Comparison of ENCODE assay signal across 18 mouse cellular contexts in the genomic region with DNA sequence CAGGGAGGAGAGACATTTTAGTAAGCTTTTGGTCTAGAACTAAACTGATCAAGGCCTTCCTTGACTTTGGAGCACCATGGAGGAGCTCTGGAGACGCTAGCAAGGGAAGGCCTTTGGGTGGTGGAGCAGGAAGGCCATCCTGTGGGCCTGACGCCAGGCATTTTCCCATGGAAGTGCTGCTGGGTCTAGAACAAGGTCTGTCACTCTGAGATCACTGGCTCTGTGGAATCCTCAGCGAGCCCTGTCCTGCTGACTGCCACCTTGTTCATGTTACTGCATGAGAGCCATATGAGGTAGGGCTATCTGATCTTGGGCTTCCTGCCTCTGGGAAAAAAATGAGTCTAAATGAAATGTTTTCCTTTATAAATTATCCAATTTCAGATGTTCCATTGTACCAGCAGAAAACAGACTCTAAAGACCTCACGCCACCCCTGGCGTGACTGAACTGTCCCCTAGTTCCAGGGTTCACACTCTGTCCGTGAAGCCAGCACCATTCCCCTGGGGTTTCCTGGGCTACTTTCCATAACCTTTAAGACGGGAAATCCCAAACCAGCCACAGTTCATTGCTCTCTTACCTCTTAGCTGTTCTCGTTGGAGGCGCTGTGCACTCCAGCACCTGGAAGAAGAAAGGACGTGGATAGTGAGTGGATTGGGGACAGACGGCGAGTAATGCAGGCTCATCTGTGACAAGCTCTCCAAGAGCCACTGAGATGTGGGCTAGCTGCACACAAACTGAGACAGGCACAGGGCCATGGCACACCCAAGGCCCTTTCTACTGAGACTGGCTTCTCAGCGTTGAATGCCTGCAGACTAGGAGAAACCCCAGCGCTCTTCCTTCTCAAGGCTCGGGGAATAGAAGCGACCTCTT. TPM values are rescaled to one million over a fixed set of nuclear protein-coding genes. Genes with fewer than 3 reads are reported as not detected.
DNase-seq lines count a peak whose midpoint lies in the region; ATAC-seq lines count a peak whose summit lies in the region.
"Had no signal": no experiment of that assay in that cellular context is flagged by ENCODE, and none has a peak within 500 bp of the region (broad histone marks: within the 10 kb centered on the region; RNA-seq: fewer than 3 reads in every experiment).

No protein-coding gene starts in this region.

- 81% methylated on average over 16 of the region's 16 CpGs for WGBS in heart, embryonic 10.5 days
- WGBS in midbrain, embryonic 13.5 days: 86% methylated on average over 16 of the region's 16 CpGs

- no peak overlapping the region for H3K9ac ChIP-seq in midbrain, embryonic 13.5 days (replicated peaks)
- H3K9ac ChIP-seq: limb, embryonic 13.5 days; lung, embryonic 15.5 days had no signal

- no peak for ATAC-seq in midbrain, embryonic 13.5 days
- ATAC-seq: hindbrain, postnatal 0 days; midbrain, embryonic 16.5 days had no signal

- DNase-seq in heart, adult 18-20 months: peak; percentile 82 to 87
- DNase-seq in heart, embryonic 10.5 days (ENCODE audit: low spot score): no peak
- DNase-seq in MN1 (ENCODE audit: low spot score): peak; percentile 55
- peak; percentile 50 to 52 for DNase-seq in gastrocnemius, adult 8-10 months (ENCODE audit: low spot score in 2 of 2)
- peak; percentile 88 for DNase-seq in kidney, adult 9 months
- DNase-seq in ovary, adult 18-20 months (ENCODE audit: low spot score): no peak
- no peak for DNase-seq in frontal cortex, adult 2 months (ENCODE audit: extremely low spot score in 1 of 2, low spot score in 1 of 2)
- DNase-seq: cerebellum, adult 9-10 months; layer of hippocampus, adult 9-11 months; thymus, postnatal 36 days had no signal

- no peaks in the 10 kb centered on the region for H3K27me3 ChIP-seq in heart, embryonic 10.5 days (ENCODE audit: insufficient read depth, poor library complexity, severe bottlenecking)
- H3K27me3 ChIP-seq in midbrain, embryonic 13.5 days: no peaks in the 10 kb centered on the region
- H3K27me3 ChIP-seq: limb, embryonic 13.5 days; lung, embryonic 15.5 days had no signal

- H3K27ac ChIP-seq in heart, embryonic 10.5 days: no peak overlapping the region
- H3K27ac ChIP-seq in midbrain, embryonic 13.5 days: no peak overlapping the region
- H3K27ac ChIP-seq: forebrain, embryonic 10.5 days; hindbrain, postnatal 0 days; limb, embryonic 13.5 days; lung, embryonic 15.5 days had no signal

- H3K4me2 ChIP-seq in midbrain, embryonic 13.5 days (replicated peaks): no peak overlapping the region
- H3K4me2 ChIP-seq: limb, embryonic 13.5 days; lung, embryonic 15.5 days had no signal

- H3K4me3 ChIP-seq in heart, embryonic 10.5 days: no peak overlapping the region
- no peak overlapping the region for H3K4me3 ChIP-seq in midbrain, embryonic 13.5 days (replicated peaks)
- H3K4me3 ChIP-seq: forebrain, embryonic 10.5 days; limb, embryonic 13.5 days; lung, embryonic 15.5 days had no signal

- no peaks in the 10 kb centered on the region for H3K36me3 ChIP-seq in heart, embryonic 10.5 days
- no peaks in the 10 kb centered on the region for H3K36me3 ChIP-seq in midbrain, embryonic 13.5 days
- H3K36me3 ChIP-seq: forebrain, embryonic 10.5 days; limb, embryonic 13.5 days; lung, embryonic 15.5 days had no signal

- H3K4me1 ChIP-seq in heart, embryonic 10.5 days: no peaks in the 10 kb centered on the region; the same call in 1 of the 2 replicates
- H3K4me1 ChIP-seq in midbrain, embryonic 13.5 days (replicated peaks): no peaks in the 10 kb centered on the region
- H3K4me1 ChIP-seq: limb, embryonic 13.5 days had no signal

- H3K9me3 ChIP-seq in heart, embryonic 10.5 days: no peaks in the 10 kb centered on the region
- no peaks in the 10 kb centered on the region for H3K9me3 ChIP-seq in midbrain, embryonic 13.5 days
- H3K9me3 ChIP-seq: forebrain, embryonic 10.5 days; limb, embryonic 13.5 days; lung, embryonic 15.5 days had no signal

RNA-seq across cellular contexts. Expression of a gene that starts 40.2 kb away (rescaled TPM):
- total RNA-seq in heart, adult 18-20 months (2021): under 1 TPM in 1 of 2 experiments, not detected in 1; 0.30 TPM
- polyA plus RNA-seq in heart, embryonic 10.5 days (2016; fragmentation: Nextera tagmentation; extraction: Ambion mirVana): not detected in 2 replicates
- under 1 TPM in 2 of 4 experiments, not detected in 2; 0.34 to 0.48 TPM for total RNA-seq in gastrocnemius, adult 8-10 months (2022)
- polyA plus RNA-seq in midbrain, embryonic 13.5 days (2015; fragmentation: Nextera tagmentation; extraction: Ambion mirVana): not detected in 2 replicates
- polyA plus RNA-seq in frontal cortex, adult 2 months (2012; rRNA removed): 0.64 and 1.3 TPM in 2 replicates
- total RNA-seq: hindbrain, postnatal 0 days had no signal
- polyA plus RNA-seq: embryonic facial prominence, embryonic 11.5 days; forebrain, embryonic 10.5 days; hindbrain, postnatal 0 days; midbrain, embryonic 16.5 days; neural tube, embryonic 14.5 days had no signal

RNA-seq across cellular contexts. Expression of a gene that starts 43.4 kb away (rescaled TPM):
- total RNA-seq in heart, adult 18-20 months (2021): 10 to 100 TPM; 18.7 to 23.9 TPM
- 7.9 TPM in 2 replicates for polyA plus RNA-seq in heart, embryonic 10.5 days (2016; fragmentation: Nextera tagmentation; extraction: Ambion mirVana)
- total RNA-seq in gastrocnemius, adult 8-10 months (2022): 1 to 10 TPM; 3.2 to 5.8 (median 4.4) TPM
- polyA plus RNA-seq in midbrain, embryonic 13.5 days (2015; fragmentation: Nextera tagmentation; extraction: Ambion mirVana): 1.5 and 2.0 TPM in 2 replicates
- polyA plus RNA-seq in frontal cortex, adult 2 months (2012; rRNA removed): 11.8 and 14.1 TPM in 2 replicates

RNA-seq across cellular contexts. Expression of a gene that starts 45.8 kb away (rescaled TPM):
- total RNA-seq in heart, adult 18-20 months (2021): 1 to 10 TPM; 2.5 to 2.6 TPM
- polyA plus RNA-seq in heart, embryonic 10.5 days (2016; fragmentation: Nextera tagmentation; extraction: Ambion mirVana): 0.15 and 0.27 TPM in 2 replicates
- total RNA-seq in gastrocnemius, adult 8-10 months (2022): 1 to 10 TPM in 2 of 4 experiments, under 1 TPM in 2; 0.36 to 2.1 (median 1.3) TPM
- polyA plus RNA-seq in midbrain, embryonic 13.5 days (2015; fragmentation: Nextera tagmentation; extraction: Ambion mirVana): 0.40 TPM in 1 of 2 replicates, not detected in the other
- 3.0 and 3.2 TPM in 2 replicates for polyA plus RNA-seq in frontal cortex, adult 2 months (2012; rRNA removed)
- total RNA-seq: hindbrain, postnatal 0 days had no signal
- polyA plus RNA-seq: embryonic facial prominence, embryonic 11.5 days had no signal

Comparison
In these comparisons a context has a peak if more than half of its experiments do, and no peak if none do; other contexts are left out.
1. DNase-seq: peak in heart, adult 18-20 months (2 of 2), MN1 (single experiment), gastrocnemius, adult 8-10 months (2 of 2) and kidney, adult 9 months (single experiment); none in heart, embryonic 10.5 days (single experiment), ovary, adult 18-20 months (single experiment) and frontal cortex, adult 2 months (0 of 2).